Mouse (Mus musculus) limb, embryonic 12.5 days (tissue): ENCODE results near the gene Ica1. TPM values are rescaled to one million over a fixed set of nuclear protein-coding genes. Genes with fewer than 3 reads are reported as not detected.

Experiments
- ATAC-seq: fragments of 200-750 bp; cut with Nextera tagmentation; 2 replicates; pipeline ENCODE4 v1.8.0; 2017; ENCODE audit warnings: low read depth, moderate TSS enrichment; ENCODE audit not compliant: insufficient number of reproducible peaks, insufficient read depth, low FRiP score, low TSS enrichment
- H3K27ac ChIP-seq: fragments of 300-500 bp; sonication (generic); 2 replicates; pipeline ENCODE4 v1.5.1; 2016; ENCODE audit warnings: mild to moderate bottlenecking, moderate library complexity
- H3K27me3 ChIP-seq: fragments of 300-500 bp; sonication (generic); 2 replicates; pipeline ENCODE4 v1.6.1; 2016; ENCODE audit warnings: mild to moderate bottlenecking, moderate library complexity
- H3K36me3 ChIP-seq: fragments of 300-500 bp; sonication (generic); 2 replicates; pipeline ENCODE4 v1.6.1; 2016; ENCODE audit warnings: mild to moderate bottlenecking, moderate library complexity
- H3K4me1 ChIP-seq: fragments of 300-500 bp; sonication (generic); replicated peaks from 2 replicates; pipeline ENCODE4 v1.6.1; 2016
- H3K4me2 ChIP-seq: fragments of 300-500 bp; sonication (generic); 2 replicates; pipeline ENCODE4 v1.6.1; 2016; ENCODE audit warnings: mild to moderate bottlenecking, moderate library complexity
- H3K4me3 ChIP-seq: fragments of 300-500 bp; sonication (generic); replicated peaks from 2 replicates; pipeline ENCODE4 v1.5.1; 2016; ENCODE audit warnings: mild to moderate bottlenecking
- H3K9ac ChIP-seq: fragments of 300-500 bp; sonication (generic); replicated peaks from 2 replicates; pipeline ENCODE4 v1.6.1; 2016; ENCODE audit warnings: mild to moderate bottlenecking, moderate library complexity
- H3K9me3 ChIP-seq: fragments of 300-500 bp; sonication (generic); 2 replicates; pipeline ENCODE4 v1.6.1; 2016; ENCODE audit warnings: mild to moderate bottlenecking, moderate library complexity
- WGBS: fragments of 180-500 bp; shearing (Covaris S2); methylation state at CpG from one replicate; pipeline ENCODE4 v1.1.7; 2016; 5-methylcytosine and 5-hydroxymethylcytosine counted together
- polyA plus RNA-seq: library from polyadenylated mRNA; unstranded; fragments of >200 nt; fragmentation: Nextera tagmentation; extraction: Ambion mirVana; gene quantifications from 2 replicates; pipeline ENCODE4 v1.2.1, GENCODE M21; 2016

Gene Ica1
- polyA plus RNA-seq = 18.6 and 18.8 TPM in 2 replicates

- Histone ChIP-seq H3K27me3 (peaks cover 37% of the 10 kb centered on the region), H3K4me1 (0 out of 2 replicates have a peak, but pooled peaks cover 5% of the 10 kb centered on the region), H3K27ac (no peak within 1 kb of the TSS), H3K9me3 (no peaks in the 10 kb centered on the region), H3K36me3 (no peaks in the 10 kb centered on the region), H3K9ac (peak within 1 kb of the TSS; percentile 83), H3K4me2 (peak within 1 kb of the TSS; percentile 95), H3K4me3 (peak within 1 kb of the TSS; percentile 78)
- ATAC-seq = no peak; the same call in none of the 2 replicates
- WGBS = 2% methylated on average over 16 of the region's 16 CpGs
These were observed at the start of gene Ica1 for GRCm38 (mm10) chr6:8778296-8778649. Ica1 (minus strand) TSS chr6:8778488.

GRCm38 (mm10) chr6:8819866-8820265 is 41.6 kb upstream of the Ica1 start:
- Histone ChIP-seq H3K4me1 (no peaks in the 10 kb centered on the region), H3K36me3 (no peaks in the 10 kb centered on the region), H3K9me3 (no peaks in the 10 kb centered on the region), H3K4me3 (no peak overlapping the region), H3K4me2 (no peak overlapping the region), H3K27ac (no peak overlapping the region), H3K9ac (no peak overlapping the region), H3K27me3 (no peaks in the 10 kb centered on the region)
- 84% methylated on average over 2 of the region's 2 CpGs for WGBS
- ATAC-seq = no peak

GRCm38 (mm10) chr6:8814332-8815002 is 36.2 kb upstream of the Ica1 start:
- ATAC-seq = no peak
- no peaks in the 10 kb centered on the region for H3K27me3 ChIP-seq
- no peak overlapping the region for H3K4me2 ChIP-seq
- H3K36me3 ChIP-seq = no peaks in the 10 kb centered on the region
- no peaks in the 10 kb centered on the region for H3K4me1 ChIP-seq
- H3K27ac ChIP-seq = no peak overlapping the region
- H3K9ac ChIP-seq = no peak overlapping the region
- no peaks in the 10 kb centered on the region for H3K9me3 ChIP-seq
- H3K4me3 ChIP-seq = no peak overlapping the region
- 87% methylated on average over 6 of the region's 6 CpGs for WGBS

DNA sequence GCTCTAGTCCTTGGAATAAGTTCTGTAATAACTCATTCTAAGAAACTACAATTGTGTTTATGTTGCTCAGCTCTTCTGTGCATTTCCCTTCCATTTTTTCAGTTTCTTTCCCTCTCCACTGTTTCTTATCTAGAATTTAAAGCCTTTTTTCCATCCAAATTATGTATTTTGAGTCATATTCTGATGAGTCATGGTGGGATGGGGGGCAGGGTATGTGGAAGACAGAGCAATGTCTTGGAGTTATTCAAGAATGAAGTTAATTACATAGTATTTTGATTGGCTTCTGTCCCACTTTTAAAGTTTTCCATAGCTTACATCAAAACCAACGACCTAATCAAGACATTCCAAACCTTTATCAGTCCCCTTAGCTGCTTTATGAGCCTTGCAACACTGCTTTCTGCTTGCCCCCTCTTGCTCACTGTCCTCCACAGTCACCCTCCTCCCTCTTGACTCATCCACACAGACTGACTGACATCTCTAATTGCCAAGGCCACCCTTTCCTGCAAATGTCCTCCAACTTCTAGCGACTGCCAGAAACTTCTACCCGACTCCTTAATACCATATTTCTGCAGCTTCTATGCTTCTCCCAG is 24.4 kb upstream of the Ica1 start:
- no peak for ATAC-seq
- Histone ChIP-seq H3K27ac (no peak overlapping the region), H3K4me1 (no peaks in the 10 kb centered on the region), H3K9me3 (no peaks in the 10 kb centered on the region), H3K4me3 (no peak overlapping the region), H3K4me2 (no peak overlapping the region), H3K27me3 (no peaks in the 10 kb centered on the region; the same call in 1 of the 2 replicates), H3K36me3 (no peaks in the 10 kb centered on the region), H3K9ac (no peak overlapping the region)
- 69% methylated on average over 3 of the region's 3 CpGs for WGBS

DNA sequence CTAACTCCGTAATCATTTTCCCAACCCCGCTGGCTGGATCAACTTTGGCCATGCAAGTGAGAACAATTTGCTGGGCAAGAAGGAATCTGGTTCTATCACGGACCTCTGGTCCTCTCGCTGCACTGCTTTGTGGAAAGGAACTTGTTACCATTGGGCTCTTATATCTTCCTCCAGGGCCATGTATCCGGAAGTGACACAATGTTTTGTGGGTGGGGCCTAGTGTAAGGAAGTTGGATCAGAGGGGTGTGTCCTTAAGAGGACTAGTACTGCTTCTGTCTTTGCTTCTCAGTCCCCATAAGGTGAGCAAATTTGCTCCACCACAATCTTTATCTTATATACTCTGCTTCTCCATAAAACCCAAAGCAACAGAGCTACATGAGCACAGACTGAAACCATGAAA is 14.1 kb upstream of the Ica1 start:
- no peaks in the 10 kb centered on the region for H3K27me3 ChIP-seq
- H3K4me1 ChIP-seq = no peaks in the 10 kb centered on the region
- H3K4me3 ChIP-seq = no peak overlapping the region
- H3K27ac ChIP-seq = no peak overlapping the region
- 94% methylated on average over 5 of the region's 5 CpGs for WGBS
- 0 out of 2 replicates have a peak, but pooled peaks cover 3% of the 10 kb centered on the region for H3K9me3 ChIP-seq
- no peaks in the 10 kb centered on the region for H3K36me3 ChIP-seq
- H3K9ac ChIP-seq = no peak overlapping the region
- H3K4me2 ChIP-seq = no peak overlapping the region
- no peak for ATAC-seq

- H3K4me1 ChIP-seq = no peaks in the 10 kb centered on the region
- 83% methylated on average over 3 of the region's 3 CpGs for WGBS
- ATAC-seq = no peak
These were observed 13.5 kb upstream of the Ica1 start for GRCm38 (mm10) chr6:8791781-8792180.

DNA sequence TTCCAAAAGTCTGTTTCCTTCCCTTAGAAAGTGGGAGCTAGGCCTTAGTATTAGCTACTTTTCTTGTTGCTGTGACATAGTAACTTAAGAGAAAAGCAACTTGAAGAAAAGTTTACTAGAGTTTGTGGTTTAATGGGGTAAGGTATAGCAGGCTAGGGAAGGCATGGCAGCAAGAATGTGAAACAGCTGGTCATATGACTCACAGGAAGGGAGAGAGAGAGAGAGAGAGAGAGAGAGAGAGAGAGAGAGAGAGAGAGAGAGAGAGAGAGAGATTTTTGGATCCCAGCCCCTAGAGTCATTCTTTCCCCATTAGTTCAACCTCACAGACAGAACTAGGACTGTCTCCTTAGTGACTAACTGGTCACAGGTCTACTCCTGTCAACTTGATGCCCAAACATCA is 2.3 kb upstream of the Ica1 start:
- no peaks in the 10 kb centered on the region for H3K36me3 ChIP-seq
- H3K4me3 ChIP-seq = no peak overlapping the region
- H3K27me3 ChIP-seq = peaks cover 37% of the 10 kb centered on the region
- H3K4me2 ChIP-seq = no peak overlapping the region
- H3K9me3 ChIP-seq = no peaks in the 10 kb centered on the region
- H3K27ac ChIP-seq = no peak overlapping the region
- no peak overlapping the region for H3K9ac ChIP-seq
- H3K4me1 ChIP-seq = 0 out of 2 replicates have a peak, but pooled peaks cover 5% of the 10 kb centered on the region
- ATAC-seq = no peak

More at GRCm38 (mm10) chr6:8791781-8792180, 13.5 kb upstream of the Ica1 start:
- Histone ChIP-seq H3K4me3 (no peak overlapping the region), H3K9ac (no peak overlapping the region), H3K36me3 (no peaks in the 10 kb centered on the region), H3K9me3 (0 out of 2 replicates have a peak, but pooled peaks cover 3% of the 10 kb centered on the region), H3K27ac (no peak overlapping the region), H3K27me3 (no peaks in the 10 kb centered on the region), H3K4me2 (no peak overlapping the region)

GRCm38 (mm10) chr6:8777411-8778295 is 635 bp downstream of the Ica1 start:
- peak; percentile 88 for ATAC-seq
- no peaks in the 10 kb centered on the region for H3K36me3 ChIP-seq
- WGBS = 1% methylated on average over 68 of the region's 69 CpGs
- no peak overlapping the region for H3K27ac ChIP-seq
- H3K4me2 ChIP-seq = peak overlapping the region; percentile 95
- peak overlapping the region; percentile 83 for H3K9ac ChIP-seq
- no peaks in the 10 kb centered on the region for H3K9me3 ChIP-seq
- 0 out of 2 replicates have a peak, but pooled peaks cover 5% of the 10 kb centered on the region for H3K4me1 ChIP-seq
- peak overlapping the region; percentile 78 for H3K4me3 ChIP-seq
- peaks cover 37% of the 10 kb centered on the region for H3K27me3 ChIP-seq

GRCm38 (mm10) chr6:8771539-8771938 is 6.7 kb downstream of the Ica1 start:
- Histone ChIP-seq H3K4me3 (no peak overlapping the region), H3K9ac (no peak overlapping the region), H3K9me3 (no peaks in the 10 kb centered on the region), H3K27me3 (peaks cover 5% of the 10 kb centered on the region; the same call in 1 of the 2 replicates), H3K4me2 (no peak overlapping the region), H3K27ac (no peak overlapping the region), H3K36me3 (no peaks in the 10 kb centered on the region), H3K4me1 (peaks cover 10% of the 10 kb centered on the region; the same call in 1 of the 2 replicates)
- 77% methylated on average over 7 of the region's 7 CpGs for WGBS
- ATAC-seq = no peak

- H3K9ac ChIP-seq = no peak overlapping the region
- H3K27ac ChIP-seq = no peak overlapping the region
- no peaks in the 10 kb centered on the region for H3K36me3 ChIP-seq
- H3K4me3 ChIP-seq = no peak overlapping the region
- WGBS = 73% methylated on average over 10 of the region's 10 CpGs
- no peak for ATAC-seq
- peaks cover 10% of the 10 kb centered on the region; the same call in 1 of the 2 replicates for H3K4me1 ChIP-seq
- H3K9me3 ChIP-seq = no peaks in the 10 kb centered on the region
- H3K27me3 ChIP-seq = no peaks in the 10 kb centered on the region
- H3K4me2 ChIP-seq = no peak overlapping the region
These were observed 7.9 kb downstream of the Ica1 start for GRCm38 (mm10) chr6:8770341-8770740.

DNA sequence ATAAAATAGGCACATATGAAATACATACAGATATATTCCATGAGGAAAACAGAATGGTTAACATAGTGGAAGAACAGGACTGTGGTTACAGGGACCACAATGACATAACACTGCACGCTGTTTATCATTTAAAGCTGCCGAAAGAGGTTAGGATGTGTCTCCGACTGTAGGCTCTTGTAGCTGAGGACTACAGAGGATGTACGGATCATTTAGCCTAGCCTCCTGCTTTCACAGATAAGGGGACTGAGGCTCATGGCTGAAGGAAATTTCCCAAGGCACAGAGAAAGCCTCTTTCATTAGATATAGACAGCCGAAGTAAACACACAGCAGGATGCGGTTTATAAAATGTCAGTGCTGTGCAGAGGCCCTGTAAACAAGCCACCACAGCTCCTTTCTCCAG is 8.5 kb downstream of the Ica1 start:
- no peak for ATAC-seq
- no peaks in the 10 kb centered on the region for H3K36me3 ChIP-seq
- peaks cover 10% of the 10 kb centered on the region; the same call in 1 of the 2 replicates for H3K4me1 ChIP-seq
- no peaks in the 10 kb centered on the region for H3K27me3 ChIP-seq
- H3K9ac ChIP-seq = no peak overlapping the region
- no peak overlapping the region for H3K4me2 ChIP-seq
- H3K4me3 ChIP-seq = no peak overlapping the region
- H3K27ac ChIP-seq = no peak overlapping the region
- 74% methylated on average over 6 of the region's 6 CpGs for WGBS
- no peaks in the 10 kb centered on the region for H3K9me3 ChIP-seq
